Mouse (Mus musculus): ENCODE measurements around the gene Pabpn1.
"Not testable (repeated sequence)": the region's sequence is repeated elsewhere in the genome, so short reads cannot be mapped to it uniquely, and the experiment has no call there.

Pabpn1 gene

DNA sequence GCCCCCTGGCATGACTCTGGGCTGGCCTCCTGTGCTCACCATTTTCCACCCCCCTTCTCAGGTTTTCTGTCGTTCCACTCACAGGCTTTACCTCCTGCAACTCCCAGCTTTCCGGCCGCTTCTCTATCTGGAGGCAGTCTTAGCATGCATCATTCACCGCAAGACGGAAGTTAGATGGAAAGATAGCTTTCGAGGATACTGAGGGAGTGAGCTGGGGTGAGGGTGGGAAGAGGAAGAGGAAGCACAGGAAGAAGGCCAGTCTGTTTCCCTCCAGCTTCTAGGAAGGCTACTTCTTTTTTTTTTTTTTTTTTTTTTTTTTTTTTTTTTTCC, 44.5 kb downstream of the Pabpn1 start:
- no peak for DNase-seq (ENCODE audit: low spot score in 2 of 2)

DNA sequence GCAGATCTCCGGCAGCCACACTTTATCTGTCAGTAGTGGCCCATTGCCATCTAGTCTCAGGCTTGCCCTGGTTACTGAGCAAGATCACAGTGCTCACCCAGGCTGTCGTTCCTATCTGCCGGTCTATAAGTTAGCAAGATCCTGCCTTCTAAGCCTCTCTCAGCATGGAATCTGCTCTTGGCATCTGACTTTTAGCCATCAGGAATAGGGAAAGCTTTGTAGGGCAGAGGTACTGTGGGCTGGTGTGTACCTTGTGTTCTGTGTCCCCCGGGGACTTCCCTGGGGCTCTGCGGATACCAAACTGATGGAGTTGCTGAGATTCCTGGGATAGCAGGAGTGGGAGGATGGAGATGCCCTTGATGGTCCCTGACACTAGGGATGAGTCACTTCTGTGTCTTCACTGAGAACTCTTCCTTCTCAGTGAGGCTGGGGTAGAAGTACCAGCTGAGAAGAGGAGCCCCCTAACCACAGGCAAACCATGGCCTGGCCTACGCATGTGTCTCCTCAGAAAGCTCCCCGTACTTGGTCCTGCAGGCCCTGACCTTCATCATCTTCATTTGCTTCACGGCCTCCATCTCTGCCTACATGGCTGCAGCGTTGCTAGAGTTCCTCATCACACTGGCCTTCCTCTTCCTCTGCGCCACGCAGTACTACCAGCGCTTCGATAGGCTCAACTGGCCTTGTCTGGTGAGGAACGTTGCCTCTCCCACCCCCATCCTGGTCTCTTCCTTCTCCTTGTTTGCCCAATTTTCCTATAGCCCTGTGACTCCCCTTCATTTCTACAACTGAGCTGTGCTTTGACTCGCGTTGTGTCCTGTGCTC, 45.3 kb downstream of the Pabpn1 start:
- DNase-seq (ENCODE audit: low spot score in 2 of 2) = no peak

DNA sequence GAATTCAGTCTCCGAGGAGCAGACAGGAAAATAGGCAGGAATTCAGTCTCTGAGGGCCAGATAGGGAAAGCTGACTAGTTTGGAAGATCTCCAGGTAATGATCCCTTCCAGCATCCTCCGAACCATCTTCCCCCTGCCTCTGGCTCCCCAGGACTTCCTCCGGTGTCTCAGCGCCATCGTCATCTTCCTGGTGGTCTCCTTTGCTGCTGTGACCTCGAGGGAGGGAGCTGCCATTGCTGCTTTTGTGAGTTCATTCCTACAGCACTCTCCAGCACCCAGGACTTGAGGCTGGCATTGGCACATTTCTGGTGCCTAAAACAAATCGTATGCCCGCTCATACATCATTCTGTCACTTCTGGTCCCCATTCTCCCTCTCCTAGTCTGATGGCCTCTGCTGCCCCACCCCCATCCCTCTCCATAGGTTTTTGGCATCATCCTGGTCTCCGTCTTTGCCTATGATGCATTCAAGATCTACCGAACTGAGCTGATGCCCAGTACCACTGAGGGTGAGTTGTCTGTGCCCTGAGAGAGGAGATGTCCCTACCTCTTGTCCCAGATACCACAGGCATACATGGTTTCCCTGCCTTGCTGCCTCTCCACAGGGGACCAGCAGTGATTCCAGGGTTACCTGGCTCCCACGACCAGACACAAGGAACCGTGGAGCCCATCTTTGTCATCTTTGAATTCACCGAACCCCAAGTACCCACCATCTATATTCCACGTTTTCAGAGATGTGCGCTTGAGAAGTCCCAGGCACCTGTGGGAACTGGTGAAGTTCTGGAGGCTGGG, 46.3 kb downstream of the Pabpn1 start:
- DNase-seq (ENCODE audit: low spot score in 2 of 2) = no peak

DNA sequence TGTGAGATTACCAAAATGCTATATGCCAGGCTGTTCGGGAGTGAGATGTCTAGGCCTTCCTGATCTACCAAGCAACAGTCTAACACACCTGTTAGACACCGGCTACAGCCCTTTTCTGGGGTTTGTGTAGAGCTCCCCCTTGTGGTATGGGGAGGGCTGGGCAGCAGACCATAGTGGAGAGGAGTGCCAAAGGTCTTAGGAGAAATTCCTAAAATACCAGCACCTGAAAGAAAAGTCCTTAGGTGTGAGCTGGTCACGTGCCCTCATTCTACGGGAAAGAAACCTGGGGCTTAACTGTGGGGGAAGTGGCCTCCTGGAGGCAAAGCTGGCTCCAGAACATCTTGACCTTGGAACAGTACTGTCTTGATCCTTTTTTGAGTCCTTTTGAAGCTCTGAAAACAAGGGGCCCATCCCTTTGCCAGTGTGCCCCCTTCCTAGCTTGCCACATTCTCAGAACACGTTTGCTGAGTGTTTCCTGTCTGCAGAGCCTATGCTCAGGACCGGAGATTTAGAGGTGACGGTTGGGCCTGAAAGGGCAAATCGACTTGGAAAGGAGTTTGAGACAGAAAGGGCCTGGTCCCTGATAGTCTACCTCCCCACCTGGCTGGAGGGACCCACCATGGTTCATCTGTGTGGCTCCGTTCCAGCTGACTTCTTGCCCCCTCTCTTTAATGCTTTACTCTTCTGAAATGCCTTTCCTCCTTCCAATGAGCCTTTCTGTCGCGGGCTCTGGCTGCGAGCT, 47.3 kb downstream of the Pabpn1 start:
- DNase-seq (ENCODE audit: low spot score in 2 of 2) = peak; percentile 61 to 80

DNA sequence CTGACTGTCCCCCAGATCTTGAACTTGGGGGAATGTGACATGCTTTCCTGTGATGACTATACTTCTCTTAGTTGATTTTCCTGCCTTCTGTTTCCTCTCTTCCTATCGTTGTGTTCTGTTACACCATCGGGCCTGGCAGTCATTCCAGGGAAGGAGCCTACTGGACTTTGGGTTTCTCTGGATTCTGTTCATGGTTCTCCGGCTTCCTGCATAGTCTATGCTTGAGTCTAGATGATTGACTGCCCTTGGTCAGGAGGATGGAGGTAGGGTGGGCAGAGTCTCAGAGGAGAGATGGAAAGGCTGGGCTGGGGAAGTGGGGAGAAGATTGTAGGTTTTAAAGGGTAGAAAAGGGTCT, 47.9 kb downstream of the Pabpn1 start:
- no peak for DNase-seq (ENCODE audit: low spot score in 2 of 2)

DNA sequence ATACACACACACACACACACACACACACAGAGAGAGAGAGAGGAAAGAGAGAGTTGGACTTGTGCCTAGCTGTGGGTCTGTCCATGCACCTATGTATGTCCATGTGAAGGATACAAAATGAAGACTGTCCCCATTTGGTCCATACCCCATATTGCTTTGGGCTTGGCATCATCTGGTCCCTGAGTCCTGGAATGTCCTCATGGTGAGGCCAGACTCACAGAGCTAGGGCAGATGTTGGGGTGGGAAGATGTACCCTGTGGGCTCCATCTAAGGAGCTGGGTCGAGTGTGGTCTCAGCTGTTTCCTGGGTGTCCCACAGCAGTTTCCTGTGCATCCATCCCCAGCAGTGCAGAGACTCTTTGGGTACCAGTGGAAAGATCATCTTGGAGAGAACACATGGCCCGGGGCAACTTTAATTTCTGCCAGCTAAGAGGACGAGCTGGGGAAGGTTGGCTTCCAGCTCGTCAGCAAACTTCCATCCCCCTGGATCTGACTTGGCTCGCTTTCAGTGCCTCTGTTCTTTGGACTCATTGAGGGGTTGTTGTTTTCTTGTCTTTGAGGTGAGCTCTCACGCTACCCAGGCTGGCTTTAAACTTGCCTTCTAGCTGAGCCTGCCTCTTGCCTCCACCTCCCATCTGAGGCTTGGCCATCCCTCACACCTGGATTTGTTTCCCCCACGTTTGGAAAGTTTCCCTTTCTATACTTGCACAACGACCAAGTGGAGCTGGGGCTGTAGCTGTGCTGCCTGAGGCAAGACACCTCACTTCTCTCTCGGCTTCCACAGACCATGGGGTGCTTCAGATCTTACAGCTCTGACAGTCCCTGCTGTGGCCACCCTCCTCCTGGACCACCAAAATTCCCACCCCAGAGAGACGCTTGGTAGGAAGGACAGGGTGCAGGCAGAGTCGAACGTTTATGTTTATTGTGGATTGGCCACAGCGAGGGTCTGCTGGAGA, 49.0 kb downstream of the Pabpn1 start:
- no peak for DNase-seq (ENCODE audit: low spot score in 2 of 2)

DNA sequence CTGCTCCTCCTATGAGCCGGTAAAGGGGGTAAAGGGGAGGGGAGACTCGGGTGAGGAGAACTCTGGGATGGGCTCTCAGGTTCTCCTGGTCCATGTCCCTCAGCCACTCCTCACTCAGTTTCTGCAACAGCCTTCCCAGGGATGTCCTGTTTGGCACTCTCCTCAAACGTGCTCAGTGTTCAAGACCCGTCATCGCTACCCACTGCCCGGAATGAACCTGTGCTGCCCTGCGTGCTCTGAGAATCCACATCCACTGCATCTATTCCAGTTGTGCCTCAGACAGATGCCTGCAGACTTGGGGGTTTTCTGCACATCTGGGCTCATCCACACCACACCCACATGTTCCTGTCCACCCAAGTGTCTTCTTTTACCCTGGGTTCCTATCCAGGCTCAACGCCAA, 50.2 kb downstream of the Pabpn1 start:
- DNase-seq (ENCODE audit: low spot score in 2 of 2) = no peak

DNA sequence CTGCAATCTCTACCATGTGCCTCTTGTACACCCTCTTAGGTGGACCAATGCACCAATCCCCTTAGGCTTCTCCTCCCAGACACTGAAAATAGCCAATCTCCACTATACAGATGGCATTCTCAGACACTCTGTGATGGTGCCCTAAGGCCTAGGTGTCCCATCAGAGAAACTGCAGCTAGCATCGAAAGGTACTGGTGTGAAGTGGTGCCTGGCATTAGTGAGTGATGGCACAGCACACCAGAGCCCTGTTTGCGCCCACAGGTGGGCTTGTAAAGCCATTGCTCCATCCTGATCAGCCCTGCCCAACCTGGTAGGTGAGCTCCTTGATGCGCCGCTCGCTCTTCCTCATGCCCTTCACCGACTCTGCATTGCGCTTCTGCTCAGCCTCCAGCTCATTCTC, 51.7 kb downstream of the Pabpn1 start:
- no peak for DNase-seq (ENCODE audit: low spot score in 2 of 2)

DNA sequence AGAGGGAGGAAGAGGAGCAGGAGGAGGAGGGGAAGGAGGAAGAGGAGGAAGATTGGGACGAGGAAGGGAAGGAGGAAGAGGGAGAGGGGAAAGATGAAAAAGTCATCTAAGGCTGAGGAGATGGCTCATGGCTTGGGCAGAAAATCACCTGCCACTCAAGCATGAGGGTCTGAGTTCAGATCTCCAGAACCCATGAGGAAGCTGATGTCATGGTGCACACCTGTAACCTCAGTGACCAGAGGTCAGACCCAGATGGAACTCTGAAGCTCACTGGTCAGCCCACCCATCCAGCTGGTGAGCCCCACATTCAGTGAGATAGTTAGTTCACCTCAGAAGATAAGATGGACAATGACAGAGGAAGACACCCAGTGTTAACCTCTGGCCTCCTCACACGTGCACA, 52.6 kb downstream of the Pabpn1 start:
- DNase-seq (ENCODE audit: low spot score in 2 of 2) = no peak

DNA sequence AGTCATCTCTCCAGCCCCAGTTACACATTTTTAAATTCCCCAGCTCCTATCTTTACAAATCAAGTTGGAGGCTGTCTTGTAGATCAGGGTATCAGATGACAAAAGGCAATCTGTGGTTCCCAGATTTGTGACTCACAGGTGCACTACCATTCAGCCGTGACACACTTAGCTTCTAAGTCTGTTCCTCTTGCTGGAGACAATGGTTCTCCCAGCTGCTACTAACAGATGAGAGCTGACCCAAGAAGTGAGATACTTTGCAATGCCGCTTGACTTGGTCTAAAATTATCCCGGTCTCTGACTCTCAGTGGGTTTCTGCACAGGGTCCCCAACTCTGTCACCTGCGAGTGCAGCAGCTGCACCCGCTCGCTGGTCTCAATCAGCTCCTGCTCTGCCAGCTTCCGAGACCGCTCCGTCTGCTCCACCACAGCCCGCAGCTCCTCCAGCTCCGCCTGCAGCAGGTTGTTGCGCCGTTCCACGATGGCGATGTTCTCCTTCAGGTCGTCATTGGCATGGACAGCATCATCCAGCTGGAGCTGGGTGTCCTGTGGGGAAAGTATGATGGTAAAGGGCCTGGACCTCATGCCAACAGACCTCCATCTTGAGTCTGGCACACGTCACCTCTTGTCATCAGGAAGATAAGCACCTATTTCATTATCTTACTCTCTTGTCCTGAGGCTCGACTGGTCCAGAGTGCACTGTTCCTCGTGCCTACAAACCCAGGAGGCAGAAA, 53.8 kb downstream of the Pabpn1 start:
- no peak for DNase-seq (ENCODE audit: low spot score in 2 of 2)

DNA sequence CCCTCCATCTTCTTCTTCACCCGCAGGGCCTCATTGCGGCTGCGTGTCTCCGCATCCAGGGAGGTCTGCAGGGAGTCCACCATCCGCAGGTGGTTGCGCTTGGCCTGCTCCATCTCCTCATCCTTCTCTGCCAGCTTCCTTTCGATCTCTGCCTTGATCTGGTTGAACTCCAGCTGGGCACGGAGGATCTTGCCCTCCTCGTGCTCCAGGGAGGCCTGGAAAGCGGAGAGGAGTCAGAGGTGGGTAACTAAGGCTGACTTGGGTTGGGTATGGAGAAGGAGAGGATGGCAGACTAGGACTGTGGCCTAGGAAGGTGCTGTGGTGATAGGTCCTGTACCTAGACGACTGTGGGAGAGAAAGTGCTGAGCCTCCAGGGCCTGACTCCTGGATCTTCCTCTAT, 54.7 kb downstream of the Pabpn1 start:
- not testable (repeated sequence) for DNase-seq (ENCODE audit: low spot score in 2 of 2)
